Mouse (Mus musculus): ENCODE data around the gene Rcn3. TPM values are rescaled to one million over a fixed set of nuclear protein-coding genes. Genes with fewer than 3 reads are reported as not detected.

Gene Rcn3
- total and polyA plus RNA-seq, 3 experiments = 0.38 TPM; not detected in 2

DNA sequence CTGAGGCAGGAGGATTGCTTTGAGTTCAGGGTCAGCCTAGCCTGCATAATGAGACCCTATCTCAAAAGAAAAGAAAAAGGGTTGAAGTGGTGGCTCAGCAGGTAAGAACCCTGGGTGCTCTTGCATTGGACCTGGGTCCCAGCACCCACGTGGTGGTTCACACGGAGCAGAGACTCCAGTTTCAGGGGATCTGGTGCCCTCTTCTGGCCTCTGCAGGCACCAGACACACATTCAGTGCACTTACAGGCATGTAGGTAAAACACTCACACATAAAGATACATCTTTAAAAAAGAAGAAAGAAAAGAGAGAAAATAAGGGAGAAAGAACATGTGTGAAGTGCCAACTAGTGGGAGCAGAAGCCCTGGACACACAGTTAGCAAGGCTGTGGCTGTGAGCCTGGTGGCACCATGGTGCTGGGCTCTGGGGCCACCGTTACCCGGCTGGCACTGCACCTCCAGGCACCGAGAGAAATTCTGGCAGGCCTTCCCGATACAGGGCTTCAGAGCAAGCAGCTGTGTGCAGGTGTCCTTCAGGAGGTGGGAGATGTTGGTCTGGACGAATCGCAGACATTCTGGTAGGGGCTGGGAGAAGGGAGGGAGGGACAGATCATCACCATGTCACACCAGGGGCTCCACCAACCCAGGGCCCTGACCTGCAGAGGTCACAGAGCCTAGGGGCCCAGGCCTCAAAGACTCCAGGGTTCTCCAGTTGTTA is 41.6 kb upstream of the Rcn3 start:
- in situ Hi-C loops (cut with MboI; ENCODE audit: low pct_ligation_motif_present, low pct_unique_long_range_greater_than_20kb, low sequenced_read_pairs) = no loop called here

DNA sequence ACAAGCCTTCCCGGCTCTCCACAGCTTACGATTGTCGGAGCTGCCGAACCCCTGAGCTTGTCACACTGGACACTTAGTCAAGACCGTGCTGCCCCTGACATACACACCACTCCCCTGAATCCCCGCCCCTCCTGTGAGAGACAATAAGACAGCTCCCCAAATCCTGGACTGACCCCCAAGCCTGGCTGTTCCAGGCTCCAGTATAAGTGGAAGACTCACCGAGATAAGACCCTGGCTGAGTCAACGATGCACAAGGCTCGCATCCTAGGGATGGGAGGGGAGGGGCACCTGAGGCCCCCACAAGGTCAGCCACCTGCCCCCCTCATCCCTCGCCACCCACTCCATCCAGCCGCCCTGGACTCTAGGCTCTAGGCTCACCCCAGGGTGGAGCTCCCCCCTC is 39.8 kb upstream of the Rcn3 start:
- Histone ChIP-seq H3K4me2 (ENCODE audit: insufficient read depth, low read depth, poor library complexity, severe bottlenecking) (no peak overlapping the region), H3K27ac (ENCODE audit: insufficient read depth, low read depth) (no peak overlapping the region), H3K36me3 (replicated peaks in 1 of 2; ENCODE audit: control insufficient read depth in 1 of 2, insufficient read depth in 1 of 2, low read length in 1 of 2) (peaks cover 4 to 35% of the 10 kb centered on the region in 2 experiments), H3K9me3 (replicated peaks; ENCODE audit: low read length) (peaks cover 3% of the 10 kb centered on the region), H3K9ac (ENCODE audit: insufficient read depth, low read depth) (no peak overlapping the region), H3K79me2 (replicated peaks; ENCODE audit: control insufficient read depth, extremely low read depth, insufficient read depth, poor library complexity, severe bottlenecking) (peaks cover 17% of the 10 kb centered on the region), H3K4me1 (ENCODE audit: control insufficient read depth in 1 of 2, insufficient read depth in 2 of 2) (peaks cover 7 to 30% of the 10 kb centered on the region in 2 experiments), H3K27me3 (replicated peaks) (no peaks in the 10 kb centered on the region), H3K4me3 (replicated peaks in 1 of 3; ENCODE audit: low read depth in 2 of 3, low read length in 2 of 3, poor library complexity in 1 of 3) (no peak overlapping the region)
- no peak for DNase-seq (ENCODE audit: extremely low read depth)
- dilution Hi-C loops (cut with MboI; ENCODE audit: extremely low pct_ligation_motif_present, extremely low pct_unique_long_range_greater_than_20kb, low sequenced_read_pairs) (no loop called here), in situ Hi-C loops (cut with MboI; ENCODE audit: low pct_ligation_motif_present, low pct_unique_long_range_greater_than_20kb, low sequenced_read_pairs) (no loop called here)
- TF ChIP-seq CHD2 (IDR thresholded peaks at IDR 0.05; ENCODE audit: low read length) (no peak), RAD21 (IDR thresholded peaks at IDR 0.05; ENCODE audit: low read depth, low read length) (no peak), POLR2A (IDR thresholded peaks at IDR 0.05; ENCODE audit: low read depth, low read length) (no peak), NELFE (IDR thresholded peaks at IDR 0.05; ENCODE audit: low read depth, low read length) (no peak), MXI1 (IDR thresholded peaks at IDR 0.05; ENCODE audit: low read depth, low read length) (no peak), BHLHE40 (IDR thresholded peaks at IDR 0.05; ENCODE audit: low read depth, low read length) (no peak), HCFC1 (IDR thresholded peaks at IDR 0.05; ENCODE audit: low read depth, low read length) (no peak), CHD1 (IDR thresholded peaks at IDR 0.05; ENCODE audit: low read depth, low read length) (no peak), SMC3 (IDR thresholded peaks at IDR 0.05; ENCODE audit: low read depth, low read length) (no peak), MEF2A (IDR thresholded peaks at IDR 0.05; ENCODE audit: borderline replicate concordance, low read depth, low read length) (no peak), GABPA (IDR thresholded peaks at IDR 0.05; ENCODE audit: insufficient replicate concordance, low read depth, low read length) (no peak), USF1 (IDR thresholded peaks at IDR 0.05; ENCODE audit: low read depth, low read length) (no peak), IRF4 (IDR thresholded peaks at IDR 0.05; ENCODE audit: low read depth, low read length) (no peak)

More for the DNA sequence above, 41.6 kb upstream of the Rcn3 start:
- no peak overlapping the region for H3K4me2 ChIP-seq (ENCODE audit: insufficient read depth, low read depth, poor library complexity, severe bottlenecking)
- no peak for TF ChIP-seq ZNF384 (IDR thresholded peaks at IDR 0.05; ENCODE audit: low read depth, low read length)
- peak in 1 of 2 experiments; percentile 42; a peak in 2 of 4 replicates for TF ChIP-seq CTCF (conservative IDR thresholded peaks at IDR 0.05 in 1 of 2, IDR thresholded peaks at IDR 0.05 in 1 of 2; ENCODE audit: low read depth in 2 of 2, low read length in 2 of 2)
- H3K27me3 ChIP-seq (replicated peaks) = no peaks in the 10 kb centered on the region
- H3K4me3 ChIP-seq (replicated peaks in 1 of 3; ENCODE audit: low read depth in 2 of 3, low read length in 2 of 3, poor library complexity in 1 of 3) = no peak overlapping the region
- H3K27ac ChIP-seq (ENCODE audit: insufficient read depth, low read depth) = no peak overlapping the region
- DNase-seq (ENCODE audit: extremely low read depth) = no peak
- H3K4me1 ChIP-seq (ENCODE audit: control insufficient read depth in 1 of 2, insufficient read depth in 2 of 2) = peaks cover 7 to 30% of the 10 kb centered on the region in 2 experiments
- H3K36me3 ChIP-seq (replicated peaks in 1 of 2; ENCODE audit: control insufficient read depth in 1 of 2, insufficient read depth in 1 of 2, low read length in 1 of 2) = peaks cover 0 to 23% of the 10 kb centered on the region in 2 experiments
- H3K79me2 ChIP-seq (replicated peaks; ENCODE audit: control insufficient read depth, extremely low read depth, insufficient read depth, poor library complexity, severe bottlenecking) = no peaks in the 10 kb centered on the region
- H3K9ac ChIP-seq (ENCODE audit: insufficient read depth, low read depth) = no peak overlapping the region
- dilution Hi-C loops (cut with MboI; ENCODE audit: extremely low pct_ligation_motif_present, extremely low pct_unique_long_range_greater_than_20kb, low sequenced_read_pairs) = no loop called here
- H3K9me3 ChIP-seq (replicated peaks; ENCODE audit: low read length) = peaks cover 3% of the 10 kb centered on the region

Measured in CH12.LX (cell line).